Comparison of ENCODE assay signal across 8 mouse cellular contexts in genomic region chr5:23615586-23616269, GRCm38 (mm10).
DNase-seq lines count a peak whose midpoint lies in the region; ATAC-seq and TF ChIP-seq lines count a peak whose summit lies in the region.

No protein-coding gene starts in this region.

- peak overlapping the region; percentile 53 for H3K4me2 ChIP-seq in forebrain, embryonic 16.5 days (ENCODE audit: low read length)
- H3K4me2 ChIP-seq in liver, embryonic 16.5 days (ENCODE audit: low read depth, low read length) = peak overlapping the region; percentile 69

- no peaks in the 10 kb centered on the region for H3K27me3 ChIP-seq in cerebellum, adult 2 months (ENCODE audit: control insufficient read depth, insufficient read depth, low read length)
- H3K27me3 ChIP-seq in forebrain, embryonic 16.5 days (replicated peaks; ENCODE audit: control insufficient read depth, insufficient read depth, low read length) = no peaks in the 10 kb centered on the region
- no peaks in the 10 kb centered on the region for H3K27me3 ChIP-seq in liver, embryonic 16.5 days (ENCODE audit: control insufficient read depth, insufficient read depth, low read depth, low read length)

- H3K27ac ChIP-seq in cerebellum, adult 2 months (ENCODE audit: insufficient read depth, low read length) = peak overlapping the region; percentile 71; the same call in 1 of the 2 replicates
- H3K27ac ChIP-seq in forebrain, embryonic 16.5 days (ENCODE audit: low read length) = peak overlapping the region; percentile 88
- H3K27ac ChIP-seq in liver, embryonic 16.5 days (ENCODE audit: low read length) = peak overlapping the region; percentile 74

- TF ChIP-seq POLR2A in cerebellum, adult 2 months (IDR thresholded peaks at IDR 0.05; ENCODE audit: borderline replicate concordance, insufficient read depth, low read length) = no peak

- DNase-seq in cerebellum, adult 2 months = no peak
- no peak for DNase-seq in cerebellum, postnatal 14 days
- DNase-seq in A20 (ENCODE audit: low read depth, low spot score) = peak; percentile 60
- no peak for DNase-seq in embryo, embryonic 10.5 days (ENCODE audit: low spot score)
- no peak for DNase-seq in adrenal gland, postnatal 25 days
- no peak for DNase-seq in kidney, postnatal 25 days

- 1% methylated on average over 5 of the region's 5 CpGs for WGBS in cerebellum, adult 2 months
- 19% methylated on average over 5 of the region's 5 CpGs for WGBS in forebrain, embryonic 16.5 days
- 12% methylated on average over 5 of the region's 5 CpGs for WGBS in liver, embryonic 16.5 days (ENCODE audit: insufficient replicate concordance)

- no peak for TF ChIP-seq CTCF in cerebellum, adult 2 months (IDR thresholded peaks at IDR 0.05; ENCODE audit: borderline replicate concordance, insufficient read depth, low read depth, low read length)

- H3K4me3 ChIP-seq in cerebellum, adult 2 months (replicated peaks; ENCODE audit: insufficient read depth, low read depth, low read length) = peak overlapping the region; percentile 74
- H3K4me3 ChIP-seq in forebrain, embryonic 16.5 days (replicated peaks; ENCODE audit: low read length) = peak overlapping the region; percentile 64
- H3K4me3 ChIP-seq in liver, embryonic 16.5 days (ENCODE audit: low read depth, low read length) = peak overlapping the region; percentile 63

- H3K36me3 ChIP-seq in forebrain, embryonic 16.5 days (ENCODE audit: control insufficient read depth, insufficient read depth) = no peaks in the 10 kb centered on the region
- H3K36me3 ChIP-seq in liver, embryonic 16.5 days (ENCODE audit: control insufficient read depth, insufficient read depth) = no peaks in the 10 kb centered on the region

- ATAC-seq in forebrain, embryonic 16.5 days = peak; percentile 51
- peak; percentile 47 for ATAC-seq in liver, embryonic 16.5 days (ENCODE audit: low read depth)

- H3K9ac ChIP-seq in forebrain, embryonic 16.5 days (replicated peaks; ENCODE audit: low read depth, low read length) = peak overlapping the region; percentile 68
- H3K9ac ChIP-seq in liver, embryonic 16.5 days (ENCODE audit: low read depth, low read length) = peak overlapping the region; percentile 49

- no peaks in the 10 kb centered on the region; the same call in 1 of the 2 replicates for H3K4me1 ChIP-seq in cerebellum, adult 2 months (ENCODE audit: control insufficient read depth, insufficient read depth, low read length)
- H3K4me1 ChIP-seq in forebrain, embryonic 16.5 days (replicated peaks; ENCODE audit: control insufficient read depth, insufficient read depth, low read length) = peaks cover 12% of the 10 kb centered on the region
- H3K4me1 ChIP-seq in liver, embryonic 16.5 days (ENCODE audit: control insufficient read depth, low read depth, low read length) = no peaks in the 10 kb centered on the region; the same call in 1 of the 2 replicates

- no peaks in the 10 kb centered on the region for H3K9me3 ChIP-seq in forebrain, embryonic 16.5 days (ENCODE audit: control insufficient read depth, low read length)
- no peaks in the 10 kb centered on the region for H3K9me3 ChIP-seq in liver, embryonic 16.5 days (replicated peaks; ENCODE audit: control insufficient read depth, low read length)
